Comparison of ENCODE assay signal across 9 mouse cellular contexts in the genomic region with DNA sequence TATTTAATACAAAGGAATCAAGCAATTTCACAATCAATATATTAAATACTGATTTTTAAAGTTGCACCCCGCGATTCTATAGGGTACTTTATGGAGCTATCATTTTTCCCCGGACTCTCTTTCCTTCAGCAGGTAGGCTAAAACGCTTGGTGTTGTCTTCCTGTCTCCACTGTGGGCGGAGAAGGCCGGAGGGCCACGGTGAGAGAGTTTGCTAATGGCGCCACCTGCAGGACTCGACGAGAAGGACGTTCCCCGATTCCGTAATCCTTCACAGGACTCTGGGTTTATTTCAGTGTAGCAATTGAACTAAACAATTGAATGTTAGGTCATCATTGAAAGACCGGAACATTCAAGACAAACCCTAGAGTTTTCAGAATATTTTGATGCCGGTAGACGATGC. TPM values are rescaled to one million over a fixed set of nuclear protein-coding genes. Genes with fewer than 3 reads are reported as not detected.
DNase-seq lines count a peak whose midpoint lies in the region; ATAC-seq and TF ChIP-seq lines count a peak whose summit lies in the region.
"Had no signal": no experiment of that assay in that cellular context is flagged by ENCODE, and none has a peak within 500 bp of the region (broad histone marks: within the 10 kb centered on the region; RNA-seq: fewer than 3 reads in every experiment).

No protein-coding gene starts in this region.

- no peak overlapping the region for H3K4me3 ChIP-seq in cortical plate, adult 2 months (ENCODE audit: insufficient read depth, low read length)
- 0 out of 2 replicates have a peak overlapping the region, but pooled peaks have one; percentile 9 for H3K4me3 ChIP-seq in heart, embryonic 13.5 days

- peak; percentile 11 for DNase-seq in CD4-positive helper T cell, adult 2 months (ENCODE audit: low read depth, low spot score)
- DNase-seq in ZHBTc4 (ENCODE audit: low read depth, low spot score), result peak; percentile 87
- DNase-seq in kidney, postnatal 36 days, result peak; percentile 74 to 92
- DNase-seq in lung, postnatal 36 days, result peak; percentile 88
- DNase-seq in retina, embryonic 14.5 days (ENCODE audit: low spot score), result peak; percentile 91

- peak; percentile 77 for TF ChIP-seq CTCF in cortical plate, adult 2 months (IDR thresholded peaks at IDR 0.05; ENCODE audit: extremely low read depth, insufficient read depth, low read length)

- TF ChIP-seq POLR2A in cortical plate, adult 2 months (IDR thresholded peaks at IDR 0.05; ENCODE audit: extremely low read depth, insufficient read depth, low read length), result no peak

- no peaks in the 10 kb centered on the region for H3K9me3 ChIP-seq in heart, embryonic 13.5 days

- H3K4me1 ChIP-seq in cortical plate, adult 2 months (ENCODE audit: control insufficient read depth, insufficient read depth, low read length), result no peaks in the 10 kb centered on the region
- H3K4me1 ChIP-seq in heart, embryonic 13.5 days, result peaks cover 24% of the 10 kb centered on the region

- no peaks in the 10 kb centered on the region for H3K36me3 ChIP-seq in heart, embryonic 13.5 days

- peak overlapping the region; percentile 69; the same call in 1 of the 2 replicates for H3K4me2 ChIP-seq in heart, embryonic 13.5 days

- no peak overlapping the region for H3K9ac ChIP-seq in heart, embryonic 13.5 days

- H3K27ac ChIP-seq in cortical plate, adult 2 months (ENCODE audit: insufficient read depth, low read length), result no peak overlapping the region
- no peak overlapping the region for H3K27ac ChIP-seq in heart, embryonic 13.5 days (replicated peaks)

- no peak for ATAC-seq in heart, embryonic 13.5 days (ENCODE audit: extremely low read depth, insufficient number of reproducible peaks, low FRiP score, low TSS enrichment)
- ATAC-seq in inflammation-experienced regulatory T-cells, adult 6 months, result no peak

- WGBS in heart, embryonic 13.5 days, result 3% methylated on average over 16 of the region's 16 CpGs

- H3K27me3 ChIP-seq in heart, embryonic 13.5 days (replicated peaks), result peaks cover 96% of the 10 kb centered on the region

RNA-seq across cellular contexts. Expression of a gene that starts 12.2 kb away (rescaled TPM):
- polyA plus RNA-seq in cortical plate, adult 2 months (2012; rRNA removed), result 0.13 TPM in 1 of 2 replicates, not detected in the other
- polyA plus RNA-seq in heart, embryonic 13.5 days (2015; fragmentation: Nextera tagmentation; extraction: Ambion mirVana), result 0.13 and 0.29 TPM in 2 replicates
- polyA plus RNA-seq in inflammation-experienced regulatory T-cells, adult 6 months (2017; shearing (Covaris generic)), result not detected
- polyA plus RNA-seq: stomach, embryonic 14.5 days had no signal

Comparison
In these comparisons a context has a peak if more than half of its experiments do, and no peak if none do; other contexts are left out.
1. DNase-seq: peak in every context shown above with its lines; median percentile 91 in retina, embryonic 14.5 days; 88 in lung, postnatal 36 days; 87 in ZHBTc4; 83 in kidney, postnatal 36 days; 11 in CD4-positive helper T cell, adult 2 months.